Mouse (Mus musculus) adrenal gland, postnatal 25 days (tissue): ENCODE data around the gene Pmp22. TPM values are rescaled to one million over a fixed set of nuclear protein-coding genes. Genes with fewer than 3 reads are reported as not detected.
A peak's percentile ranks its signal among the peaks of the same experiment; 100 is the strongest.

Experiments used
- DNase-seq: peaks from one replicate; pipeline ENCODE4 v3.0.0; 2021; ENCODE audit warnings: mixed read lengths
- long read RNA-seq: library from polyadenylated mRNA; stranded (forward); transcript quantifications from one replicate; pipeline ENCODE4 v2.0.0, GENCODE M21; 2021
- total RNA-seq: library from RNA; stranded (reverse); gene quantifications from 2 replicates; pipeline ENCODE4 v1.2.3, GENCODE M21; 2021

Gene Pmp22
- total RNA-seq, result 161 and 162 TPM in 2 replicates
- long read RNA-seq, transcript Pmp22-201 (5 exons, 1,800 nt), result major isoform, 57 of 93 reads
- long read RNA-seq, partial matches to known transcripts, result 16 of 93 reads
- long read RNA-seq, other reads (novel, unspliced or antisense), result 14 of 93 reads

GRCm38 (mm10) chr11:63128784-63129183 is at the start of gene Pmp22:
Pmp22 (plus strand) TSS chr11:63128982.
- DNase-seq, result no peak

- DNase-seq, result no peak
Observed at GRCm38 (mm10) chr11:63084536-63084935, 44.2 kb upstream of the Pmp22 start.

- no peak for DNase-seq
Observed at GRCm38 (mm10) chr11:63088672-63089071, 40.1 kb upstream of the Pmp22 start.

- no peak for DNase-seq
Observed at GRCm38 (mm10) chr11:63090210-63090609, 38.6 kb upstream of the Pmp22 start.

GRCm38 (mm10) chr11:63090986-63091385 is 37.8 kb upstream of the Pmp22 start:
- no peak for DNase-seq

GRCm38 (mm10) chr11:63092271-63092670 is 36.5 kb upstream of the Pmp22 start:
- DNase-seq, result no peak

GRCm38 (mm10) chr11:63093601-63094000 is 35.2 kb upstream of the Pmp22 start:
- DNase-seq, result no peak

GRCm38 (mm10) chr11:63094496-63094895 is 34.3 kb upstream of the Pmp22 start:
- no peak for DNase-seq

GRCm38 (mm10) chr11:63098016-63098415 is 30.8 kb upstream of the Pmp22 start:
- DNase-seq, result no peak

- no peak for DNase-seq
Observed at GRCm38 (mm10) chr11:63099390-63099789, 29.4 kb upstream of the Pmp22 start.

- DNase-seq, result no peak
Observed at GRCm38 (mm10) chr11:63103256-63103655, 25.5 kb upstream of the Pmp22 start.

GRCm38 (mm10) chr11:63104026-63104425 is 24.8 kb upstream of the Pmp22 start:
- DNase-seq, result no peak

- no peak for DNase-seq
Observed at GRCm38 (mm10) chr11:63109230-63109775, 19.5 kb upstream of the Pmp22 start.

GRCm38 (mm10) chr11:63110329-63110728 is 18.5 kb upstream of the Pmp22 start:
- no peak for DNase-seq

GRCm38 (mm10) chr11:63114807-63115641 is 13.8 kb upstream of the Pmp22 start:
- peak; percentile 24 for DNase-seq

GRCm38 (mm10) chr11:63116652-63117051 is 12.1 kb upstream of the Pmp22 start:
- DNase-seq, result no peak

GRCm38 (mm10) chr11:63117266-63117665 is 11.5 kb upstream of the Pmp22 start:
- no peak for DNase-seq

GRCm38 (mm10) chr11:63119791-63120190 is 9.0 kb upstream of the Pmp22 start:
- DNase-seq, result no peak

- DNase-seq, result no peak
Observed at GRCm38 (mm10) chr11:63122249-63122648, 6.5 kb upstream of the Pmp22 start.

GRCm38 (mm10) chr11:63122776-63123350 is 5.9 kb upstream of the Pmp22 start:
- DNase-seq, result no peak

- no peak for DNase-seq
Observed at GRCm38 (mm10) chr11:63124316-63124715, 4.5 kb upstream of the Pmp22 start.

- no peak for DNase-seq
Observed at GRCm38 (mm10) chr11:63125832-63126456, 2.8 kb upstream of the Pmp22 start.

- DNase-seq, result no peak
Observed at GRCm38 (mm10) chr11:63126976-63127375, 1.8 kb upstream of the Pmp22 start.
